In the genomic region with DNA sequence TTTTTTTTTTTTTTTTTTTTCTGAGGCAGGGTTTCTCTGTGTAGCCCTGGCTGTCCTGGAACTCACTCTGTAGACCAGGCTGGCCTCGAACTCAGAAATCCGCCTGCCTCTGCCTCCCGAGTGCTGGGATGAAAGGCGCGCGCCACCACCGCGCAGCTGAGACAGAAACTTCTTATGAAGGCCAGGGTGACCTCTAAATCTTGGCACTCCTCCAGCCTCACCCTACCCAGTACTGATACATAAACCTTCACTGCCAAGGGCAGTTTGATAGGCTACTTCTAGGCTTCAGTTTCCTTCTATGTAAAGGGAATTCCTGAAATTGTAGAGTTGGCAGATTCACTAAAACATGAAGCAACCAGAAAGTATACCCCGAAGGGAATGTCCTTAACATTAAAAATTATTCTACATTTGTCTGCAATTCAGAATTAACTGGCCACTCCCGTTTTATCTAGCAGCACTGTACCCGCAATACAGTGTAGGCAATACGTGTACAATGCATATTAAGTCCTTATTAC, we compare ENCODE assay signal across 8 mouse cellular contexts. TPM values are rescaled to one million over a fixed set of nuclear protein-coding genes. Genes with fewer than 3 reads are reported as not detected.
DNase-seq lines count a peak whose midpoint lies in the region; ATAC-seq and TF ChIP-seq lines count a peak whose summit lies in the region.

No protein-coding gene starts in this region.

- no peaks in the 10 kb centered on the region for H3K36me3 ChIP-seq in lung, postnatal 0 days (ENCODE audit: insufficient read depth, low read length)
- H3K36me3 ChIP-seq in hindbrain, embryonic 11.5 days (ENCODE audit: control insufficient read depth, insufficient read depth, low read length), result no peaks in the 10 kb centered on the region
- no peaks in the 10 kb centered on the region for H3K36me3 ChIP-seq in liver, embryonic 13.5 days

- H3K4me3 ChIP-seq in lung, postnatal 0 days (ENCODE audit: low read depth, low read length), result peak overlapping the region; percentile 87
- H3K4me3 ChIP-seq in lung, adult 2 months (replicated peaks; ENCODE audit: extremely low read depth, low read depth, low read length), result no peak overlapping the region
- H3K4me3 ChIP-seq in hindbrain, embryonic 11.5 days (ENCODE audit: low read depth, low read length), result peak overlapping the region; percentile 91; the same call in 1 of the 2 replicates
- peak overlapping the region; percentile 95 for H3K4me3 ChIP-seq in liver, embryonic 13.5 days (replicated peaks)

- no peak for ATAC-seq in lung, postnatal 0 days
- no peak for ATAC-seq in hindbrain, embryonic 11.5 days (ENCODE audit: low FRiP score)
- ATAC-seq in liver, embryonic 13.5 days (ENCODE audit: low read depth), result no peak
- no peak for ATAC-seq in erythroid progenitor cell, adult 5-6 weeks (replicated peaks; ENCODE audit: low FRiP score, poor library complexity, severe bottlenecking)

- H3K27ac ChIP-seq in lung, postnatal 0 days (ENCODE audit: low read length), result peak overlapping the region; percentile 96; the same call in 1 of the 2 replicates
- H3K27ac ChIP-seq in hindbrain, embryonic 11.5 days (ENCODE audit: low read depth, low read length), result no peak overlapping the region
- peak overlapping the region; percentile 89 for H3K27ac ChIP-seq in liver, embryonic 13.5 days

- WGBS in lung, postnatal 0 days, result 75% methylated on average over 12 of the region's 12 CpGs
- 76% methylated on average over 12 of the region's 12 CpGs for WGBS in lung, adult 2 months
- 87% methylated on average over 11 of the region's 12 CpGs for WGBS in hindbrain, embryonic 11.5 days
- 68% methylated on average over 12 of the region's 12 CpGs for WGBS in liver, embryonic 13.5 days (ENCODE audit: insufficient replicate concordance)

- H3K4me2 ChIP-seq in lung, postnatal 0 days (replicated peaks; ENCODE audit: low read depth, low read length), result peak overlapping the region; percentile 77
- peak overlapping the region; percentile 72 for H3K4me2 ChIP-seq in hindbrain, embryonic 11.5 days (replicated peaks; ENCODE audit: low read depth, low read length)
- peak overlapping the region; percentile 92 for H3K4me2 ChIP-seq in liver, embryonic 13.5 days

- no peaks in the 10 kb centered on the region for H3K27me3 ChIP-seq in lung, postnatal 0 days (replicated peaks; ENCODE audit: insufficient read depth, low read length)
- H3K27me3 ChIP-seq in hindbrain, embryonic 11.5 days (ENCODE audit: control insufficient read depth, insufficient read depth, low read length), result no peaks in the 10 kb centered on the region
- no peaks in the 10 kb centered on the region for H3K27me3 ChIP-seq in liver, embryonic 13.5 days

- peaks cover 3% of the 10 kb centered on the region; the same call in 1 of the 2 replicates for H3K4me1 ChIP-seq in lung, postnatal 0 days (ENCODE audit: insufficient read depth, low read depth, low read length)
- no peaks in the 10 kb centered on the region; the same call in 1 of the 2 replicates for H3K4me1 ChIP-seq in lung, adult 2 months (ENCODE audit: control insufficient read depth, insufficient read depth, low read length)
- no peaks in the 10 kb centered on the region for H3K4me1 ChIP-seq in hindbrain, embryonic 11.5 days (replicated peaks; ENCODE audit: control insufficient read depth, insufficient read depth, low read length)
- H3K4me1 ChIP-seq in liver, embryonic 13.5 days (replicated peaks), result peaks cover 52% of the 10 kb centered on the region

- no peak for TF ChIP-seq CTCF in lung, postnatal 0 days (IDR thresholded peaks at IDR 0.05)
- no peak for TF ChIP-seq CTCF in lung, adult 2 months (IDR thresholded peaks at IDR 0.05; ENCODE audit: insufficient read depth, low read length)

- H3K9ac ChIP-seq in lung, postnatal 0 days (replicated peaks; ENCODE audit: low read depth), result no peak overlapping the region
- peak overlapping the region; percentile 91; the same call in 1 of the 2 replicates for H3K9ac ChIP-seq in hindbrain, embryonic 11.5 days (ENCODE audit: low read depth, low read length)
- H3K9ac ChIP-seq in liver, embryonic 13.5 days, result peak overlapping the region; percentile 73

- peak; percentile 44 for DNase-seq in lung, postnatal 0 days (ENCODE audit: low spot score)
- no peak for DNase-seq in lung, adult 2 months
- peak; percentile 60 for DNase-seq in cerebellum, adult 9-10 months
- peak; percentile 11 for DNase-seq in hindbrain, embryonic 11.5 days (ENCODE audit: low spot score)
- no peak for DNase-seq in liver, embryonic 13.5 days
- no peak for DNase-seq in urinary bladder, postnatal 14 days (ENCODE audit: low spot score)
- no peak for DNase-seq in left cerebral cortex, adult 18-20 months (ENCODE audit: low spot score in 2 of 2)

- TF ChIP-seq POLR2A in lung, adult 2 months (IDR thresholded peaks at IDR 0.05; ENCODE audit: borderline replicate concordance, extremely low read depth, low read depth, low read length), result no peak

- TF ChIP-seq EP300 in lung, postnatal 0 days (IDR thresholded peaks at IDR 0.05), result no peak

- no peaks in the 10 kb centered on the region for H3K9me3 ChIP-seq in lung, postnatal 0 days (ENCODE audit: low read length)
- H3K9me3 ChIP-seq in hindbrain, embryonic 11.5 days (ENCODE audit: control insufficient read depth, low read length), result no peaks in the 10 kb centered on the region
- H3K9me3 ChIP-seq in liver, embryonic 13.5 days (replicated peaks), result peaks cover 3% of the 10 kb centered on the region; the same call in 1 of the 2 replicates

RNA-seq across cellular contexts. Expression of a gene that starts 0.9 kb away (rescaled TPM):
- 13.6 and 14.9 TPM in 2 replicates for polyA plus RNA-seq in lung, postnatal 0 days (2015; fragmentation: Nextera tagmentation; extraction: Ambion mirVana)
- polyA plus RNA-seq in lung, adult 2 months (2012; rRNA removed), result 7.0 and 7.5 TPM in 2 replicates
- 9.2 and 9.6 TPM in 2 replicates for polyA plus RNA-seq in hindbrain, embryonic 11.5 days (2014; fragmentation: Nextera tagmentation; extraction: Ambion mirVana)
- polyA plus RNA-seq in liver, embryonic 13.5 days (2015; fragmentation: Nextera tagmentation; extraction: Ambion mirVana), result 12.0 and 15.4 TPM in 2 replicates
- total RNA-seq in erythroid progenitor cell, adult 5-6 weeks (2015; ENCODE audit: low replicate concordance), result 13.0 and 20.5 TPM in 2 replicates
- 13.9 and 16.8 TPM in 2 replicates for total RNA-seq in erythroid progenitor cell, adult 5-6 weeks (2017; ENCODE audit: low replicate concordance)
- 10 to 100 TPM; 15.4 to 16.0 TPM for total RNA-seq in left cerebral cortex, adult 18-20 months (2021)

Comparison
In these comparisons a context has a peak if more than half of its experiments do, and no peak if none do; other contexts are left out.
1. DNase-seq: peak in lung, postnatal 0 days (single experiment), cerebellum, adult 9-10 months (single experiment) and hindbrain, embryonic 11.5 days (single experiment); none in lung, adult 2 months (single experiment), liver, embryonic 13.5 days (single experiment), urinary bladder, postnatal 14 days (single experiment) and left cerebral cortex, adult 18-20 months (0 of 2).
2. Peak in every context shown above with its lines, with median percentiles within 50 percentile points of each other: H3K4me2 ChIP-seq.